Mouse (Mus musculus) stomach, postnatal 0 days (tissue): Measurements from ENCODE around the gene Gm4175. TPM values are rescaled to one million over a fixed set of nuclear protein-coding genes. Genes with fewer than 3 reads are reported as not detected.
"Not testable (repeated sequence)": the region's sequence is repeated elsewhere in the genome, so short reads cannot be mapped to it uniquely, and the experiment has no call there.

Source experiments
- ATAC-seq: fragments of 200-750 bp; cut with Nextera tagmentation; 2 replicates; pipeline ENCODE4 v1.8.0; 2017; ENCODE audit not compliant: low FRiP score, low TSS enrichment
- DNase-seq: peaks from one replicate; pipeline ENCODE4 v3.0.0-alpha.2; 2016; ENCODE audit warnings: low spot score
- H3K27ac ChIP-seq: fragments of 300-500 bp; sonication (generic); replicated peaks from 2 replicates; pipeline ENCODE4 v1.5.1; 2014; ENCODE audit warnings: mild to moderate bottlenecking, control low read depth
- H3K27me3 ChIP-seq: fragments of 300-500 bp; sonication (generic); 2 replicates; pipeline ENCODE4 v1.6.1; 2014; ENCODE audit warnings: low read length; ENCODE audit not compliant: control insufficient read depth, insufficient read depth
- H3K36me3 ChIP-seq: fragments of 300-500 bp; sonication (generic); 2 replicates; pipeline ENCODE4 v1.6.1; 2014; ENCODE audit warnings: low read length, mixed read lengths; ENCODE audit not compliant: control insufficient read depth, insufficient read depth
- H3K4me1 ChIP-seq: fragments of 300-500 bp; sonication (generic); replicated peaks from 2 replicates; pipeline ENCODE4 v1.6.1; 2014; ENCODE audit warnings: antibody characterized with exemption; ENCODE audit not compliant: control insufficient read depth, insufficient read depth
- H3K4me2 ChIP-seq: fragments of 300-500 bp; sonication (generic); replicated peaks from 2 replicates; pipeline ENCODE4 v1.6.1; 2014; ENCODE audit warnings: low read depth, mild to moderate bottlenecking, control low read depth, moderate library complexity
- H3K4me3 ChIP-seq: fragments of 300-500 bp; sonication (generic); 2 replicates; pipeline ENCODE4 v1.5.1; 2014; ENCODE audit warnings: low read depth, low read length, control low read depth
- H3K9ac ChIP-seq: fragments of 300-500 bp; sonication (generic); 2 replicates; pipeline ENCODE4 v1.6.1; 2014; ENCODE audit warnings: mild to moderate bottlenecking, low read length, control low read depth, mixed read lengths
- H3K9me3 ChIP-seq: fragments of 300-500 bp; sonication (generic); 2 replicates; pipeline ENCODE4 v1.6.1; 2016; ENCODE audit warnings: low read length; ENCODE audit not compliant: control insufficient read depth
- WGBS: fragments of 180-500 bp; shearing (Covaris S2); extraction: QIAGEN DNeasy Blood & Tissue Kit; methylation state at CpG from one replicate; pipeline ENCODE4 v1.1.7; 2014; 5-methylcytosine and 5-hydroxymethylcytosine counted together
- polyA plus RNA-seq: library from polyadenylated mRNA; unstranded; fragments of >200 nt; fragmentation: Nextera tagmentation; extraction: Ambion mirVana; gene quantifications from 2 replicates; pipeline ENCODE4 v1.2.1, GENCODE M21; 2015

Gm4175 gene
- polyA plus RNA-seq: not detected in 2 replicates

- not testable (repeated sequence) for H3K4me2 ChIP-seq, H3K4me3 ChIP-seq, ATAC-seq, H3K4me1 ChIP-seq, H3K9me3 ChIP-seq, H3K36me3 ChIP-seq, DNase-seq, H3K27me3 ChIP-seq, H3K27ac ChIP-seq, H3K9ac ChIP-seq
- WGBS: no CpG with 5 or more reads among the region's 5 CpGs
Measured at GRCm38 (mm10) chr7:21761375-21761774, at the start of gene Gm4175. Gene Gm4175 (minus strand): TSS chr7:21761475.

- WGBS: no CpG with 5 or more reads among the region's 3 CpGs
- H3K4me1 ChIP-seq, H3K4me2 ChIP-seq, ATAC-seq, H3K27me3 ChIP-seq, H3K9me3 ChIP-seq, H3K27ac ChIP-seq, DNase-seq, H3K36me3 ChIP-seq, H3K4me3 ChIP-seq, H3K9ac ChIP-seq: not testable (repeated sequence)
Measured at GRCm38 (mm10) chr7:21796628-21797027, 35.4 kb upstream of the Gm4175 start, which contains the start of gene Gm4177. Gene Gm4177 (minus strand): TSS chr7:21796728.

Other genes with a start within 250 kb of the Gm4175 start
- not detected in 2 replicates for gene Vmn1r130, start 249.7 kb downstream of the Gm4175 start, polyA plus RNA-seq
- not detected in 2 replicates for gene Vmn1r131, start 215.4 kb downstream of the Gm4175 start, polyA plus RNA-seq
- gene Vmn1r132, start 147.4 kb downstream of the Gm4175 start, polyA plus RNA-seq: not detected in 2 replicates
- not detected in 2 replicates for gene Gm4177, start 35.3 kb upstream of the Gm4175 start, polyA plus RNA-seq
- not detected in 2 replicates for gene Vmn1r135, start 70.9 kb upstream of the Gm4175 start, polyA plus RNA-seq
- not detected in 2 replicates for gene Gm5725, start 82.8 kb upstream of the Gm4175 start, polyA plus RNA-seq
- gene Gm5891, start 159.8 kb upstream of the Gm4175 start, polyA plus RNA-seq: not detected in 2 replicates
- gene Vmn1r137, start 233.1 kb upstream of the Gm4175 start, polyA plus RNA-seq: not detected in 2 replicates